Mouse (Mus musculus): Measurements from ENCODE around the gene Sept7. TPM values are rescaled to one million over a fixed set of nuclear protein-coding genes. Genes with fewer than 3 reads are reported as not detected.
"Not testable (repeated sequence)": the region's sequence is repeated elsewhere in the genome, so short reads cannot be mapped to it uniquely, and the experiment has no call there.

Sept7 gene
- polyA plus RNA-seq, 1 experiment from 2014 or later: 262 TPM

DNA sequence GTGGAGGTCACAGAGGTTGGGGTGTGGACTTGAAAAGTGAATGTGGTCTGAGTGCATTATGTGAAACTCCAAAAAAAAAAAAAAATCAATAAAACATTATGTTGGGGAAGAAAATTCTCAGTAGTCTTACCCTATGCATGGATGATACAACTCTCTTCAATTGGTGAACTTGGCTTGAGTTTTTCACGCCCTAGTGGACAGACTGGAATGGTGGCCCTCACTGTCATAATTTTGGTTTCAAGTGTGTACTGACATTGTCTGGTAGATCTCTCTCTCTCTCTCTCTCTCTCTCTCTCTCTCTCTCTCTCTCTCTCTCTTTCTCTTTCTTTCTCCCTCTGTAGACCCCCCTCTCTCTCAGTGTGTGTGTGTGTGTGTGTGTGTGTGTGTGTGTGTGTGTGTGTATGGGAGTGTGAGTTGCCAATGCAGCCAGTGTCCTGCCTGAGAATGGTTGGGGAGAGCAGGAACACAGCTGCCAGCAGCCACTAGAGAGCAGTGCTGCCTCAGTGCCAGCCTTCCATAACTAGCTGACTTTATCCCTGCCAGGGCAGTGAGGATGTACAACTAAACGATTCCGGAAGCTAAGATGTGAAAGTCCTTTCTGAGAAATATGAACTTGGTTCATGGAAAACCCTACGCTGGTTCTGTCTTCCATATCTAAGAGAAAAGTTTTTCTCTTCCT is 65.7 kb downstream of the Sept7 start:
- Histone ChIP-seq H3K4me2 (ENCODE audit: low read length) (no peak overlapping the region), H3K9ac (ENCODE audit: low read depth, low read length) (no peak overlapping the region), H3K4me1 (replicated peaks; ENCODE audit: insufficient read depth, low read length) (no peaks in the 10 kb centered on the region), H3K4me3 (replicated peaks; ENCODE audit: low read depth, low read length) (no peak overlapping the region), H3K36me3 (ENCODE audit: insufficient read depth, low read length) (no peaks in the 10 kb centered on the region), H3K9me3 (replicated peaks; ENCODE audit: low read length) (no peaks in the 10 kb centered on the region), H3K27ac (no peak overlapping the region), H3K27me3 (ENCODE audit: insufficient read depth, low read length) (no peaks in the 10 kb centered on the region)
- DNase-seq (ENCODE audit: low spot score) (peak; percentile 82), ATAC-seq (replicated peaks; ENCODE audit: low FRiP score, low read depth) (no peak)
- 48% methylated on average over 4 of the region's 4 CpGs for WGBS
- TF ChIP-seq CTCF (IDR thresholded peaks at IDR 0.05; ENCODE audit: low read depth): peak; percentile 79

DNA sequence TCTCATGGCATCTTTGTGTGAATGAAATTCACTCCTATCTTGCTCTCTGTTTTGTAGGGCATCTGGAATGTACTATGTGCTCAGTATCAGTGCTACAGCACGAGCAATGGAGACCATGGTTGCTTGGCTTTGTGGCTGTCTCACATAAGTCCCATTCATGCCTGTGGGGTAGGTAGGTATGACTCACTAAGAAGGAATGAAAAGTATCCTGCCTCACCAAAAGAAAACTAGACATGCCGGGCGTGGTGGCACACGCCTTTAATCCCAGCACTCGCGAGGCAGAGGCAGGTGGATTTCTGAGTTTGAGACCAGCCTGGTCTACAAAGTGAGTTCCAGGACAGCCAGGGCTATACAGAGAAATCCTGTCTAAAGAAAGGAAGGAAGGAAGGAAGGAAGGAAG is 67.4 kb downstream of the Sept7 start:
- not testable (repeated sequence) for H3K27ac ChIP-seq; DNase-seq (ENCODE audit: low spot score); H3K4me2 ChIP-seq (ENCODE audit: low read length); H3K4me3 ChIP-seq (replicated peaks; ENCODE audit: low read depth, low read length); ATAC-seq (replicated peaks; ENCODE audit: low FRiP score, low read depth); H3K9me3 ChIP-seq (replicated peaks; ENCODE audit: low read length); H3K36me3 ChIP-seq (ENCODE audit: insufficient read depth, low read length); H3K9ac ChIP-seq (ENCODE audit: low read depth, low read length); H3K4me1 ChIP-seq (replicated peaks; ENCODE audit: insufficient read depth, low read length); H3K27me3 ChIP-seq (ENCODE audit: insufficient read depth, low read length)
- 87% methylated on average over 6 of the region's 6 CpGs for WGBS

DNA sequence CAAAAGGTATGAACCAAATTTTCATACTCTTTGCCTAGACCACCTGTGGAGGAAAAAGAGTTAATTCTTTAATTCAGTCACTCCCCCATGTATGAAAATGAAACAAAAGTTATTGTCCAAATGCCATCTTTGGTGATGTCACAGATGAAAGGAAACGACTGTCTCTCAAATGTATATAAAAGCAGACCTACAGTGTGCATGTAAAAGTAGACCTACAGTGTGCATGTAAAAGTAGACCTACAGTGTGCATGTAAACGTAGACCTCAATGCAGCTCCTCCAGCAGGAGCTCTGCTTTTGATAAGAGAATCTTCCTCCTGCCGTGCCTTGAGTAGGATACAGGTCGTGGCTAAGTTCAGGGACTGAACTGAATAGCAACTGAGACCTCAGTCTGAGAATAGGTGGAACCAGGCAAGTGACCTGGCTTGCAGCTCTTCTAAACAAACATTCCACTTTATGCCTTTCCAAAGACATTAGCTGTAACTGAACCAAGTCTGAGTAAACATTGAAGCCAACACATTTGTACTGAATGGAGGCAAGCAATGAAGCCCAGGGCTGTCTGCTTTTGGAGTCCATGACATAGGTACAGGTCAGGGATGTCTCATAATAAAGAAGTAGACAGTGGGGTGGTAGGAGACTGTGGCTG is 75.6 kb downstream of the Sept7 start:
- no peaks in the 10 kb centered on the region for H3K36me3 ChIP-seq (ENCODE audit: insufficient read depth, low read length)
- no peak overlapping the region for H3K9ac ChIP-seq (ENCODE audit: low read depth, low read length)
- no peak for TF ChIP-seq CTCF (IDR thresholded peaks at IDR 0.05; ENCODE audit: low read depth)
- H3K4me3 ChIP-seq (replicated peaks; ENCODE audit: low read depth, low read length): no peak overlapping the region
- no peaks in the 10 kb centered on the region for H3K4me1 ChIP-seq (replicated peaks; ENCODE audit: insufficient read depth, low read length)
- no peaks in the 10 kb centered on the region for H3K27me3 ChIP-seq (ENCODE audit: insufficient read depth, low read length)
- DNase-seq (ENCODE audit: low spot score) (no peak), ATAC-seq (replicated peaks; ENCODE audit: low FRiP score, low read depth) (no peak)
- no peaks in the 10 kb centered on the region for H3K9me3 ChIP-seq (replicated peaks; ENCODE audit: low read length)
- no peak overlapping the region for H3K27ac ChIP-seq
- 84% methylated on average over 4 of the region's 4 CpGs for WGBS
- no peak overlapping the region for H3K4me2 ChIP-seq (ENCODE audit: low read length)

DNA sequence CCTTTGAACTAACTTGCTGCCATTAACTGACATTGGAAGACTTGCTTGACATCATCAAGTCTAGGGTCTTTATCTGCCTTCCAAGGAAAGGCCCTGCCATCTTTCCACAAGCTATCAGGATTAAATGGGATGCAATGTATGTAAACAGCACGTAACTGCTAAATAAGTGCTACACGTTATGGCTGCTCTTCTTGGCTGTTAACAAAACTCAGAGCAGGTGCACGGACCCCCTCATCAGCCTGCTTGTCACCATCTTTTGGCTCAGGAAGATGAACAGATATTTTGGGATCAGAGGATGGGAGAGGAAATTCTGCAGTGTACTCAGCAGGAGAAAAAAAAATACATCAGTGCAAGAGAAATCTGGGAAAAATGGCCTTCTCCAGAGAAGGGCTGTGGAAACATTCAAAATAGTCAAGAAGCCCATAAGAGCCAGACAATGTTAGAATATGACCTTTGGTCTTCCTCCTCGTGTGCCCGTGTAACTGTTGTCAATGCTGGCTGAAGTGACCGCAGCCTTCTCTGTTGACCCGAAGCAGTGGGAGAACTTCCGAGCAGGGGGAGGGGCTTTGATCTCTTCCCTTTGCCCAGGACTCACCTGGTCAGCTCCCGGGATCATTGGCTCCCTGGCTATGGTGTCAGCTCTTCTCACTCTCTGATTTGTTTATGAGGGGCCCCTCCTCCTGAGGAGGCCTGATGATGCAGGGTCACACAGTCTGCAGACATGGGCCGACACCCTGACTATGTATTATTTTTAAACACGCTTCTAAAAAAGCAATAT is 76.9 kb downstream of the Sept7 start:
- no peak overlapping the region for H3K27ac ChIP-seq
- TF ChIP-seq CTCF (IDR thresholded peaks at IDR 0.05; ENCODE audit: low read depth): no peak
- no peak overlapping the region for H3K9ac ChIP-seq (ENCODE audit: low read depth, low read length)
- H3K9me3 ChIP-seq (replicated peaks; ENCODE audit: low read length): no peaks in the 10 kb centered on the region
- ATAC-seq (replicated peaks; ENCODE audit: low FRiP score, low read depth): no peak
- H3K4me2 ChIP-seq (ENCODE audit: low read length): no peak overlapping the region
- no peaks in the 10 kb centered on the region for H3K27me3 ChIP-seq (ENCODE audit: insufficient read depth, low read length)
- DNase-seq (ENCODE audit: low spot score): no peak
- no peak overlapping the region for H3K4me3 ChIP-seq (replicated peaks; ENCODE audit: low read depth, low read length)
- no peaks in the 10 kb centered on the region for H3K4me1 ChIP-seq (replicated peaks; ENCODE audit: insufficient read depth, low read length)
- H3K36me3 ChIP-seq (ENCODE audit: insufficient read depth, low read length): no peaks in the 10 kb centered on the region
- WGBS: 61% methylated on average over 11 of the region's 11 CpGs

DNA sequence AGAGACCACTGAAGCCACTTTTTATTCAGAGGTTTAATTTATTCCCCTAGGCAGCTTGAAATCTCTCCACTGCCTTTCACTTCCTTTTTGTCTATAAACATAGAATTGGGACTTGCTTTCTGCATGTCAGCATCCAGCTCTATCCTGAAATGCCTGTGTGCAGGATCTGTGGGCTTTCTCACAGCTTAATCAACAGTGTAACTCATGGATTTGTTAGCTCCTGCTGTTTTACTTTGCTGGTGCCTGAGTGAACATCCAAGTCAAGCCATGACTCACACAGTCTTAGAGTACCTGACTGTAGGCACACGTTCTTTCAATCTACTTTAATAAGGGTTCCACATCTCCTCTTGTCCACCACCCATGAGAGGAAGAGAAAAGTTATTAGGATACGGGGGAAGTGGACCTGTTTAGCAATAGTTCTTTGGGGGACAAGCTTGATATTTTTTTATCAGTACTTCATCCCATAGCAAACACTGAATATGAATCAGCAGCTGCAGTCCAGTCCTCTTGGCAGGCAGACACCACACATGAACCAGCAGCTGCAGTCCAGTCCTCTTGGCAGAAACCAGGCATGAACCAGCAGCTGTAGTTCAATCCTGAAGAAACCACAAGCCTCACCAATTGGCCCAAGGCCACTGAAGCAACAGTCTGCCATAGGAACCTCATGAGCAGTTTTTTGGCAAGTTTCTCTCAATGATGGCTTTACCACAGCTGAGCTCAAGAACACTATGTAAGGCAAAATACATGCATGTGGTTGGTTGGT is 85.4 kb downstream of the Sept7 start:
- no peaks in the 10 kb centered on the region; the same call in 1 of the 2 replicates for H3K9me3 ChIP-seq (replicated peaks; ENCODE audit: low read length)
- ATAC-seq (replicated peaks; ENCODE audit: low FRiP score, low read depth) (no peak), DNase-seq (ENCODE audit: low spot score) (no peak)
- H3K4me1 ChIP-seq (replicated peaks; ENCODE audit: insufficient read depth, low read length): no peaks in the 10 kb centered on the region
- H3K27ac ChIP-seq: no peak overlapping the region
- 78% methylated on average over 2 of the region's 2 CpGs for WGBS
- no peaks in the 10 kb centered on the region for H3K27me3 ChIP-seq (ENCODE audit: insufficient read depth, low read length)
- H3K9ac ChIP-seq (ENCODE audit: low read depth, low read length): no peak overlapping the region
- H3K4me3 ChIP-seq (replicated peaks; ENCODE audit: low read depth, low read length): no peak overlapping the region
- no peak for TF ChIP-seq CTCF (IDR thresholded peaks at IDR 0.05; ENCODE audit: low read depth)
- H3K4me2 ChIP-seq (ENCODE audit: low read length): no peak overlapping the region
- no peaks in the 10 kb centered on the region for H3K36me3 ChIP-seq (ENCODE audit: insufficient read depth, low read length)

DNA sequence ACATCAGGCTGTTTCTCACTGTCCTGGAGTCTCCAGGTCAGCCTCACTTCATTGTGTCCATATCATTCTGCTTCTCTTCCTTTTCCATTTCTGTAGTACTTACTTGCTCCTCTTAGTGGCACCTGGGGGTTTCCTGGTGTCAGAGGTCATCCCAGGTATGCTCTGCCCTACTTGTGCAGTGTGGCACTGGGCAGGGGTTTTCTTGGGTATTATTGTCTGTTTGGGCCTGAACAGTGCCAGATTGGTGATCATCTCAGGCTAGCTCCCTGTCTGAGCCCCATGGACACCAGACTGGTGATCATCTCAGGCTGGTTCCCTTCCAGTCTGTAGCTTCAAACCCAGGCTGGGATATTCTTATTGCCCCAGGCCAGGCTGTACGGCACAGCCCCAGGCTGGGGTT is 88.2 kb downstream of the Sept7 start:
- Histone ChIP-seq H3K9ac (ENCODE audit: low read depth, low read length) (no peak overlapping the region), H3K4me1 (replicated peaks; ENCODE audit: insufficient read depth, low read length) (no peaks in the 10 kb centered on the region), H3K4me3 (replicated peaks; ENCODE audit: low read depth, low read length) (no peak overlapping the region), H3K4me2 (ENCODE audit: low read length) (no peak overlapping the region), H3K27me3 (ENCODE audit: insufficient read depth, low read length) (no peaks in the 10 kb centered on the region), H3K9me3 (replicated peaks; ENCODE audit: low read length) (no peaks in the 10 kb centered on the region; the same call in 1 of the 2 replicates), H3K27ac (no peak overlapping the region), H3K36me3 (ENCODE audit: insufficient read depth, low read length) (no peaks in the 10 kb centered on the region)
- 71% methylated on average over 1 of the region's 1 CpGs for WGBS
- no peak for TF ChIP-seq CTCF (IDR thresholded peaks at IDR 0.05; ENCODE audit: low read depth)
- no peak for DNase-seq (ENCODE audit: low spot score)
- ATAC-seq (replicated peaks; ENCODE audit: low FRiP score, low read depth): no peak
